ENCODE assay signal across 24 mouse cellular contexts in genomic region chr10:40718362-40718761, GRCm38 (mm10). TPM values are rescaled to one million over a fixed set of nuclear protein-coding genes. Genes with fewer than 3 reads are reported as not detected.
DNase-seq lines count a peak whose midpoint lies in the region; ATAC-seq and TF ChIP-seq lines count a peak whose summit lies in the region.
"Had no signal": no experiment of that assay in that cellular context is flagged by ENCODE, and none has a peak within 500 bp of the region (broad histone marks: within the 10 kb centered on the region; RNA-seq: fewer than 3 reads in every experiment).

No protein-coding gene starts in this region.

- H3K4me2 ChIP-seq in liver, postnatal 0 days (ENCODE audit: low read depth, low read length), result no peak overlapping the region
- H3K4me2 ChIP-seq in liver, embryonic 12.5 days, result no peak overlapping the region
- H3K4me2 ChIP-seq in hindbrain, embryonic 13.5 days, result no peak overlapping the region
- H3K4me2 ChIP-seq: embryonic facial prominence, embryonic 15.5 days; hindbrain, embryonic 12.5 days had no signal

- no peak overlapping the region for H3K9ac ChIP-seq in liver, postnatal 0 days (replicated peaks)
- H3K9ac ChIP-seq in liver, embryonic 12.5 days, result no peak overlapping the region
- H3K9ac ChIP-seq in hindbrain, embryonic 13.5 days, result no peak overlapping the region
- H3K9ac ChIP-seq: embryonic facial prominence, embryonic 15.5 days; hindbrain, embryonic 12.5 days had no signal

- no peaks in the 10 kb centered on the region for H3K9me3 ChIP-seq in heart, embryonic 10.5 days
- no peaks in the 10 kb centered on the region for H3K9me3 ChIP-seq in liver, postnatal 0 days (ENCODE audit: low read length)
- H3K9me3 ChIP-seq in liver, embryonic 12.5 days (replicated peaks), result no peaks in the 10 kb centered on the region
- H3K9me3 ChIP-seq in embryonic facial prominence, embryonic 10.5 days, result no peaks in the 10 kb centered on the region
- H3K9me3 ChIP-seq in hindbrain, embryonic 13.5 days, result no peaks in the 10 kb centered on the region
- H3K9me3 ChIP-seq: embryonic facial prominence, embryonic 15.5 days; hindbrain, embryonic 12.5 days had no signal

- peaks cover 21% of the 10 kb centered on the region for H3K4me1 ChIP-seq in heart, embryonic 10.5 days
- H3K4me1 ChIP-seq in liver, postnatal 0 days (ENCODE audit: insufficient read depth), result no peaks in the 10 kb centered on the region
- H3K4me1 ChIP-seq in liver, embryonic 12.5 days, result peaks cover 1% of the 10 kb centered on the region
- peaks cover 5% of the 10 kb centered on the region; the same call in 1 of the 2 replicates for H3K4me1 ChIP-seq in testis, adult 2 months (ENCODE audit: control insufficient read depth, insufficient read depth, low read length)
- H3K4me1 ChIP-seq in embryonic facial prominence, embryonic 10.5 days, result peaks cover 7% of the 10 kb centered on the region
- H3K4me1 ChIP-seq in hindbrain, embryonic 13.5 days (replicated peaks), result 0 out of 2 replicates have a peak, but pooled peaks cover under 1% of the 10 kb centered on the region

- WGBS in heart, embryonic 10.5 days, result 91% methylated on average over 13 of the region's 13 CpGs
- WGBS in liver, postnatal 0 days (ENCODE audit: insufficient replicate concordance), result 82% methylated on average over 13 of the region's 13 CpGs
- 82% methylated on average over 13 of the region's 13 CpGs for WGBS in liver, embryonic 12.5 days (ENCODE audit: insufficient replicate concordance)
- 94% methylated on average over 13 of the region's 13 CpGs for WGBS in embryonic facial prominence, embryonic 10.5 days
- WGBS in hindbrain, embryonic 13.5 days, result 90% methylated on average over 13 of the region's 13 CpGs

- TF ChIP-seq POLR2A in testis, adult 2 months (IDR thresholded peaks at IDR 0.05; ENCODE audit: control insufficient read depth, low read depth, low read length), result no peak

- H3K27me3 ChIP-seq in heart, embryonic 10.5 days (ENCODE audit: insufficient read depth, poor library complexity, severe bottlenecking), result no peaks in the 10 kb centered on the region
- H3K27me3 ChIP-seq in liver, postnatal 0 days (ENCODE audit: insufficient read depth, low read length), result no peaks in the 10 kb centered on the region
- 0 out of 2 replicates have a peak, but pooled peaks cover 6% of the 10 kb centered on the region for H3K27me3 ChIP-seq in liver, embryonic 12.5 days (replicated peaks)
- H3K27me3 ChIP-seq in testis, adult 2 months (ENCODE audit: control insufficient read depth, insufficient read depth, low read length), result no peaks in the 10 kb centered on the region
- no peaks in the 10 kb centered on the region for H3K27me3 ChIP-seq in embryonic facial prominence, embryonic 10.5 days (replicated peaks; ENCODE audit: low read depth, poor library complexity, severe bottlenecking)
- no peaks in the 10 kb centered on the region for H3K27me3 ChIP-seq in hindbrain, embryonic 13.5 days
- H3K27me3 ChIP-seq: embryonic facial prominence, embryonic 15.5 days; hindbrain, embryonic 12.5 days had no signal

- ATAC-seq in liver, postnatal 0 days, result no peak
- ATAC-seq in liver, embryonic 12.5 days, result no peak
- no peak for ATAC-seq in hindbrain, embryonic 13.5 days (ENCODE audit: low FRiP score)
- ATAC-seq: activated CD4-positive, CD25-positive, alpha-beta regulatory T cell, adult 4 months; CD4-positive, CD25-positive, alpha-beta regulatory T cell, adult 4 months; forebrain, embryonic 16.5 days; hindbrain, postnatal 0 days had no signal

- DNase-seq in heart, embryonic 10.5 days (ENCODE audit: low spot score), result peak; percentile 58
- no peak for DNase-seq in heart, adult 8-10 months (ENCODE audit: low spot score)
- DNase-seq in liver, postnatal 0 days, result peak; percentile 7
- DNase-seq in testis, postnatal 10 days (ENCODE audit: low spot score), result no peak
- DNase-seq in embryonic facial prominence, embryonic 10.5 days (ENCODE audit: low spot score), result peak; percentile 6
- DNase-seq: B cell, adult 2 months; cerebellum, adult 11-12 months; cerebellum, adult 9-10 months; cerebellum, postnatal 25 days; gastrocnemius, postnatal 10 days; heart, adult 2 months; heart, postnatal 10 days; heart, postnatal 4 days had no signal

- no peak for TF ChIP-seq EP300 in liver, postnatal 0 days (IDR thresholded peaks at IDR 0.05; ENCODE audit: low read depth)

- no peak for TF ChIP-seq CTCF in liver, postnatal 0 days (IDR thresholded peaks at IDR 0.05; ENCODE audit: low read depth)
- no peak for TF ChIP-seq CTCF in testis, adult 2 months (IDR thresholded peaks at IDR 0.05; ENCODE audit: control insufficient read depth, insufficient read depth, insufficient replicate concordance, low read depth, low read length)

- H3K4me3 ChIP-seq in heart, embryonic 10.5 days, result no peak overlapping the region
- H3K4me3 ChIP-seq in liver, postnatal 0 days (ENCODE audit: low read depth, low read length), result no peak overlapping the region
- no peak overlapping the region for H3K4me3 ChIP-seq in liver, embryonic 12.5 days
- H3K4me3 ChIP-seq in testis, adult 2 months (ENCODE audit: control insufficient read depth, low read depth, low read length), result peak overlapping the region; percentile 55
- no peak overlapping the region for H3K4me3 ChIP-seq in embryonic facial prominence, embryonic 10.5 days
- no peak overlapping the region for H3K4me3 ChIP-seq in hindbrain, embryonic 13.5 days
- H3K4me3 ChIP-seq: embryonic facial prominence, embryonic 15.5 days; erythroblast, embryonic 14.5 days; heart, adult 2 months; hindbrain, embryonic 12.5 days had no signal

- no peaks in the 10 kb centered on the region for H3K36me3 ChIP-seq in heart, embryonic 10.5 days
- no peaks in the 10 kb centered on the region for H3K36me3 ChIP-seq in liver, postnatal 0 days (replicated peaks; ENCODE audit: insufficient read depth, low read length)
- H3K36me3 ChIP-seq in liver, embryonic 12.5 days, result no peaks in the 10 kb centered on the region
- H3K36me3 ChIP-seq in testis, adult 2 months (ENCODE audit: control insufficient read depth, insufficient read depth, low read length), result no peaks in the 10 kb centered on the region
- no peaks in the 10 kb centered on the region for H3K36me3 ChIP-seq in embryonic facial prominence, embryonic 10.5 days (replicated peaks)
- H3K36me3 ChIP-seq in hindbrain, embryonic 13.5 days, result no peaks in the 10 kb centered on the region
- H3K36me3 ChIP-seq: embryonic facial prominence, embryonic 15.5 days; hindbrain, embryonic 12.5 days had no signal

- no peak overlapping the region for H3K27ac ChIP-seq in heart, embryonic 10.5 days
- H3K27ac ChIP-seq in liver, postnatal 0 days (ENCODE audit: low read depth), result no peak overlapping the region
- no peak overlapping the region for H3K27ac ChIP-seq in liver, embryonic 12.5 days
- H3K27ac ChIP-seq in testis, adult 2 months (ENCODE audit: control insufficient read depth, insufficient read depth, low read depth, low read length), result no peak overlapping the region
- H3K27ac ChIP-seq in embryonic facial prominence, embryonic 10.5 days (replicated peaks), result no peak overlapping the region
- no peak overlapping the region for H3K27ac ChIP-seq in hindbrain, embryonic 13.5 days
- H3K27ac ChIP-seq: embryonic facial prominence, embryonic 15.5 days; heart, adult 2 months; hindbrain, embryonic 12.5 days; hindbrain, postnatal 0 days had no signal

RNA-seq across cellular contexts. Expression of gene Mettl24, which starts 35.3 kb away (rescaled TPM):
- 2.4 and 2.6 TPM in 2 replicates for polyA plus RNA-seq in heart, embryonic 10.5 days (2016; fragmentation: Nextera tagmentation; extraction: Ambion mirVana)
- 1 to 10 TPM in 3 of 4 experiments, under 1 TPM in 1; 0.90 to 2.4 (median 1.5) TPM for total RNA-seq in heart, adult 8-10 months (2022)
- polyA plus RNA-seq in liver, postnatal 0 days (2015; fragmentation: Nextera tagmentation; extraction: Ambion mirVana), result 0.30 and 0.45 TPM in 2 replicates
- polyA plus RNA-seq in liver, embryonic 12.5 days (2016; fragmentation: Nextera tagmentation; extraction: Ambion mirVana), result 0.72 and 0.87 TPM in 2 replicates
- 0.53 and 0.98 TPM in 2 replicates for polyA plus RNA-seq in testis, adult 2 months (2012; rRNA removed)
- polyA plus RNA-seq in embryonic facial prominence, embryonic 10.5 days (2016; fragmentation: Nextera tagmentation; extraction: Ambion mirVana), result 0.92 and 1.5 TPM in 2 replicates
- polyA plus RNA-seq in hindbrain, embryonic 13.5 days (2015; fragmentation: Nextera tagmentation; extraction: Ambion mirVana), result 0.58 and 0.64 TPM in 2 replicates
- total RNA-seq: hindbrain, postnatal 0 days; MEL had no signal
- polyA plus RNA-seq: activated CD4-positive, CD25-positive, alpha-beta regulatory T cell, adult 4 months; erythroblast, embryonic 14.5 days had no signal

Comparison
In these comparisons a context has a peak if more than half of its experiments do, and no peak if none do; other contexts are left out.
1. DNase-seq: peak in heart, embryonic 10.5 days (single experiment), liver, postnatal 0 days (single experiment) and embryonic facial prominence, embryonic 10.5 days (single experiment); none in heart, adult 8-10 months (single experiment) and testis, postnatal 10 days (single experiment).